In genomic region chr10:99106311-99106702, GRCm38 (mm10) we compare ENCODE assay signal across 8 mouse cellular contexts. TPM values are rescaled to one million over a fixed set of nuclear protein-coding genes. Genes with fewer than 3 reads are reported as not detected.
A peak's percentile ranks its signal among the peaks of the same experiment; 100 is the strongest.
DNase-seq lines count a peak whose midpoint lies in the region; ATAC-seq and TF ChIP-seq lines count a peak whose summit lies in the region.

No protein-coding gene starts in this region.

- WGBS in heart, embryonic 10.5 days, result 42% methylated on average over 8 of the region's 8 CpGs
- WGBS in forebrain, postnatal 0 days, result 17% methylated on average over 8 of the region's 8 CpGs
- 35% methylated on average over 8 of the region's 8 CpGs for WGBS in liver, postnatal 0 days (ENCODE audit: insufficient replicate concordance)

- no peak for DNase-seq in heart, embryonic 10.5 days (ENCODE audit: low spot score)
- DNase-seq in heart, postnatal 10 days, result no peak
- no peak for DNase-seq in forebrain, postnatal 0 days
- no peak for DNase-seq in liver, postnatal 0 days
- no peak for DNase-seq in right cerebral cortex, postnatal 36 days (ENCODE audit: low spot score in 2 of 2)
- DNase-seq in frontal cortex, postnatal 36 days (ENCODE audit: low spot score in 2 of 2), result no peak
- DNase-seq in kidney, postnatal 4 days, result no peak

- no peak for ATAC-seq in forebrain, postnatal 0 days
- no peak for ATAC-seq in liver, postnatal 0 days

- H3K9ac ChIP-seq in ES-Bruce4 (ENCODE audit: low read depth, poor library complexity, severe bottlenecking), result peak overlapping the region; percentile 81
- H3K9ac ChIP-seq in forebrain, postnatal 0 days, result peak overlapping the region; percentile 88
- H3K9ac ChIP-seq in liver, postnatal 0 days (replicated peaks), result peak overlapping the region; percentile 85

- H3K4me3 ChIP-seq in heart, embryonic 10.5 days, result peak overlapping the region; percentile 93
- peak overlapping the region; percentile 99 for H3K4me3 ChIP-seq in ES-Bruce4 (ENCODE audit: low read depth, low read length)
- peak overlapping the region; percentile 100 for H3K4me3 ChIP-seq in forebrain, postnatal 0 days (ENCODE audit: low read depth, low read length)
- H3K4me3 ChIP-seq in liver, postnatal 0 days (ENCODE audit: low read depth, low read length), result peak overlapping the region; percentile 92

- H3K27me3 ChIP-seq in heart, embryonic 10.5 days (ENCODE audit: insufficient read depth, poor library complexity, severe bottlenecking), result no peaks in the 10 kb centered on the region
- H3K27me3 ChIP-seq in ES-Bruce4 (ENCODE audit: control insufficient read depth, insufficient read depth, low read length, poor library complexity, severe bottlenecking), result no peaks in the 10 kb centered on the region
- no peaks in the 10 kb centered on the region for H3K27me3 ChIP-seq in forebrain, postnatal 0 days (ENCODE audit: insufficient read depth, low read length)
- no peaks in the 10 kb centered on the region for H3K27me3 ChIP-seq in liver, postnatal 0 days (ENCODE audit: insufficient read depth, low read length)

- no peak for TF ChIP-seq CTCF in ES-Bruce4 (IDR thresholded peaks at IDR 0.05; ENCODE audit: low read depth, low read length)
- no peak for TF ChIP-seq CTCF in forebrain, postnatal 0 days (IDR thresholded peaks at IDR 0.05; ENCODE audit: low read depth)
- TF ChIP-seq CTCF in liver, postnatal 0 days (IDR thresholded peaks at IDR 0.05; ENCODE audit: low read depth), result no peak

- no peak for TF ChIP-seq POLR2A in ES-Bruce4 (IDR thresholded peaks at IDR 0.05; ENCODE audit: insufficient read depth, low read length)

- peak overlapping the region; percentile 87 for H3K4me2 ChIP-seq in forebrain, postnatal 0 days (ENCODE audit: low read depth)
- peak overlapping the region; percentile 96 for H3K4me2 ChIP-seq in liver, postnatal 0 days (ENCODE audit: low read depth, low read length)

- H3K4me1 ChIP-seq in heart, embryonic 10.5 days, result peaks cover 11% of the 10 kb centered on the region
- no peaks in the 10 kb centered on the region for H3K4me1 ChIP-seq in ES-Bruce4 (ENCODE audit: control insufficient read depth, insufficient read depth, low read length)
- peaks cover 6% of the 10 kb centered on the region; the same call in 1 of the 2 replicates for H3K4me1 ChIP-seq in forebrain, postnatal 0 days (ENCODE audit: insufficient read depth)
- H3K4me1 ChIP-seq in liver, postnatal 0 days (ENCODE audit: insufficient read depth), result peaks cover 11% of the 10 kb centered on the region

- no peaks in the 10 kb centered on the region for H3K9me3 ChIP-seq in heart, embryonic 10.5 days
- peaks cover 20% of the 10 kb centered on the region for H3K9me3 ChIP-seq in ES-Bruce4 (replicated peaks; ENCODE audit: control insufficient read depth, insufficient read depth, low read length, poor library complexity, severe bottlenecking)
- no peaks in the 10 kb centered on the region for H3K9me3 ChIP-seq in forebrain, postnatal 0 days (ENCODE audit: low read length)
- no peaks in the 10 kb centered on the region for H3K9me3 ChIP-seq in liver, postnatal 0 days (ENCODE audit: low read length)

- no peak for TF ChIP-seq EP300 in ES-Bruce4 (IDR thresholded peaks at IDR 0.05; ENCODE audit: insufficient read depth, low read depth, low read length)
- TF ChIP-seq EP300 in liver, postnatal 0 days (IDR thresholded peaks at IDR 0.05; ENCODE audit: low read depth), result no peak

- intact Hi-C loops in heart, postnatal 10 days (cut with DNase I), result loop anchor here (5.0 kb wide), 1 partner anchor 46 kb away; no protein-coding TSS in a partner anchor

- peak overlapping the region; percentile 95; the same call in 1 of the 2 replicates for H3K27ac ChIP-seq in heart, embryonic 10.5 days
- no peak overlapping the region for H3K27ac ChIP-seq in ES-Bruce4 (ENCODE audit: insufficient read depth, low read length)
- peak overlapping the region; percentile 97; the same call in 1 of the 2 replicates for H3K27ac ChIP-seq in forebrain, postnatal 0 days (ENCODE audit: low read depth, low read length)
- no peak overlapping the region for H3K27ac ChIP-seq in liver, postnatal 0 days (ENCODE audit: low read depth)

- peaks cover 26% of the 10 kb centered on the region for H3K36me3 ChIP-seq in heart, embryonic 10.5 days
- no peaks in the 10 kb centered on the region for H3K36me3 ChIP-seq in ES-Bruce4 (ENCODE audit: control insufficient read depth, insufficient read depth, low read length, poor library complexity, severe bottlenecking)
- peaks cover 9% of the 10 kb centered on the region; the same call in 1 of the 2 replicates for H3K36me3 ChIP-seq in forebrain, postnatal 0 days (ENCODE audit: insufficient read depth)
- H3K36me3 ChIP-seq in liver, postnatal 0 days (replicated peaks; ENCODE audit: insufficient read depth, low read length), result peaks cover 2% of the 10 kb centered on the region; the same call in 1 of the 2 replicates

RNA-seq across cellular contexts. Expression of gene Poc1b, which starts 0.5 kb away (rescaled TPM):
- 12.0 and 16.2 TPM in 2 replicates for polyA plus RNA-seq in heart, embryonic 10.5 days (2016; fragmentation: Nextera tagmentation; extraction: Ambion mirVana)
- total RNA-seq in heart, postnatal 10 days (2021), result 10 to 100 TPM; 10.5 to 12.1 TPM
- 17.8 and 19.3 TPM in 2 replicates for polyA plus RNA-seq in ES-Bruce4 (2011; ENCODE audit: insufficient read depth, insufficient read length, low read depth, missing spikeins)
- total RNA-seq in forebrain, postnatal 0 days (2014; rRNA removed), result 10.1 and 12.4 TPM in 2 replicates
- 12.0 and 14.4 TPM in 2 replicates for polyA plus RNA-seq in forebrain, postnatal 0 days (2015; fragmentation: Nextera tagmentation; extraction: Ambion mirVana)
- polyA plus RNA-seq in liver, postnatal 0 days (2015; fragmentation: Nextera tagmentation; extraction: Ambion mirVana), result 3.9 TPM in 2 replicates

RNA-seq across cellular contexts. Expression of gene Galnt4, which starts 1.7 kb away (rescaled TPM):
- 6.6 TPM in 2 replicates for polyA plus RNA-seq in heart, embryonic 10.5 days (2016; fragmentation: Nextera tagmentation; extraction: Ambion mirVana)
- 1 to 10 TPM; 4.9 to 6.1 TPM for total RNA-seq in heart, postnatal 10 days (2021)
- 1.2 and 1.9 TPM in 2 replicates for polyA plus RNA-seq in ES-Bruce4 (2011; ENCODE audit: insufficient read depth, insufficient read length, low read depth, missing spikeins)
- total RNA-seq in forebrain, postnatal 0 days (2014; rRNA removed), result 3.7 and 5.3 TPM in 2 replicates
- polyA plus RNA-seq in forebrain, postnatal 0 days (2015; fragmentation: Nextera tagmentation; extraction: Ambion mirVana), result 1.5 and 2.1 TPM in 2 replicates
- 2.2 and 2.6 TPM in 2 replicates for polyA plus RNA-seq in liver, postnatal 0 days (2015; fragmentation: Nextera tagmentation; extraction: Ambion mirVana)

RNA-seq across cellular contexts. Expression of gene Phxr2, which starts 19.8 kb away (rescaled TPM):
- not detected in 2 replicates for polyA plus RNA-seq in heart, embryonic 10.5 days (2016; fragmentation: Nextera tagmentation; extraction: Ambion mirVana)
- not detected for total RNA-seq in heart, postnatal 10 days (2021)
- polyA plus RNA-seq in ES-Bruce4 (2011; ENCODE audit: insufficient read depth, insufficient read length, low read depth, missing spikeins), result not detected in 2 replicates
- total RNA-seq in forebrain, postnatal 0 days (2014; rRNA removed), result not detected in 2 replicates
- not detected in 2 replicates for polyA plus RNA-seq in forebrain, postnatal 0 days (2015; fragmentation: Nextera tagmentation; extraction: Ambion mirVana)
- not detected in 2 replicates for polyA plus RNA-seq in liver, postnatal 0 days (2015; fragmentation: Nextera tagmentation; extraction: Ambion mirVana)

Comparison
In these comparisons a context has a peak if more than half of its experiments do, and no peak if none do; other contexts are left out.
1. H3K27ac ChIP-seq: peak in heart, embryonic 10.5 days (single experiment) and forebrain, postnatal 0 days (single experiment); none in ES-Bruce4 (single experiment) and liver, postnatal 0 days (single experiment).
2. Peak in every context shown above with its lines, with median percentiles within 50 percentile points of each other: H3K4me3 ChIP-seq and H3K9ac ChIP-seq.